Mouse (Mus musculus): Measurements from ENCODE around the gene Pla2g16.
A peak's percentile ranks its signal among the peaks of the same experiment; 100 is the strongest.

Gene Pla2g16

DNA sequence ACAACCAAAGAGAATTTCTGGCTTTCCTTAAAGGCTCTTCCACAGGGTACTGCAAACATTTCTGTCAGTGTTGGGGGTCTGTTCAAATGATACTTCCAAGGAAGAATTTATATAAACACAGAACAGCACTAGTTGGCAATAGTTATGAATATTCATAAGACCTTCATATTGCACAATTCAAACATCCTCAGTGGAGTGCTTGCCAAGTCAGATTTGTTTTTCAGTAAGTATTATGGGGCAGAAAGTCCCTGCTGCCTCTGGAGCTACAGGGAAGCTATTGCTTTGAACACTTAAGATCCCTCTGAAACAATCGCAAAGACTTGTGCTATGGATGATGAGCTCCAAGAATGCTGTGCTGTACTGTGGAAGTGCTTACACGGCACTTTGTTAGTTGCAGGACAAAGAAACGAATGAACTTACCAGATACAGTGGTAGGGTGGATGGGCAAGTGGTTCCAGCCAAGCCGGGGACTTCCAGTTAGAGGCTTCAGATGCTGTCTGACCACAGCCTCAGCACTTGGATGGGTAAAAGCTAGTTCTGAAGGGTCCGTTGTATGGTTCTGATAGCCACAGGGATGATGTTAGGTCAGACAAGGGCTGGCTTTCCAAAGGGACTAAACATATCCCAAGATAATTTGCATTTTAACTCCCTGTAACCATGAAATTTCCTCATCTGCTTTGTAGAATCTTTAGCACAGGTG, 59.1 kb downstream of the Pla2g16 start:
- DNase-seq = no peak

DNA sequence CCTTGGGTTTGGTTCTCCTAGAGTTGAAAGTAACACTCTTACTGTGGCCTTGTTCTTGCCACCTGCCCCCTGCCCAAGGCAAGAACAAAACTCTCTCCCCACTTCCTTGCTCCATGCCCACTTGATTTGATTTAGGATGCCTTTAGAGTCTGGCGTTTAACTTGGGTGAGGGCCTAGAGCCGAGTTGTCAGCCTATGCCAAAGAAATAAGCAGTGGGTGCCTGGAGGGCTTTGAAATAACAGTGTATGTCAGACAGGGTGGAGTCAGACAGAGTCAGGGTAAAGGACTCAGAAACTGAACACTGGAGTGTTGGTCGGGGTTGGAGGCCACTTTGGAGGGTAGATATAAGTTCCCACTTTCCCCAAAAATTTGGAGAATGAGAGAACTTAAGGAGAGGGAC, 59.8 kb downstream of the Pla2g16 start:
- DNase-seq = no peak

DNA sequence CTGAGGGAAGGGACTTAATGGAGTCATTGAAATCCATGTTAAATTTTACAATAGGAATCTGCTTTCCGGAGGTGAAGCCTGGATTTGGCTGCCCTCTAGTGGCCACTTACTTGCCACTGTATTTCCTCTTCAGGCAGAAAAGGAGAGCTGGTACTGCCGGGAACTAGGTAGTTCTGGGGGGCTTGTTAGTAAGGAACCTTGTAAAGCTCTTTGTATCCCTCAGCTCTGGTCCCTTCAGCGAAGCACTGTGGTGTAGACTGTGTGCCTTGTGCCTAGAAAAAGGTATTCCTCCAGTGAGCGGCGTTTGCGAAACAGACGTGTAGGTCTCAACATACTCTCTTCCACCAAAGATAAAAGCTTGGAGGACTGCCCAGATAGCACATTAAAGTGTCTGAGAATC, 60.4 kb downstream of the Pla2g16 start:
- DNase-seq = peak; percentile 55

DNA sequence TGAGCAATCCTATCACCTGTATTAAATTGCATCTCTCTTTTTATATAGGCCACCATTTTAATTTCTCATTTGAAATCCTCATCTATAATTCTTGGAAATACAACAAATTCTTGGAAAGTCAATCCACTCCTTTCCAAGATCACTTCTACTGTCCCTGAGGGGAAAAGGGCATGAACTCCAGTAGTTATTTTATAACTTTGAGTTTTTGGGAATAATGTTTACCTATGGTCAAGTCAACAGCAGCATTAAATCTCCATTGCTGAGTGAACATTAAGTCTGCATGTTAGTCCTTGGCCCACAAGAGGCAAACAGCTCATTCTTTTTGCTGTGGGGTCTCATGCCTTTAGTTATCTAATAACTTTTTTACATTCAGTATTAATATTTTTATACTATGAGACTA, 75.8 kb downstream of the Pla2g16 start:
- no peak for DNase-seq

DNA sequence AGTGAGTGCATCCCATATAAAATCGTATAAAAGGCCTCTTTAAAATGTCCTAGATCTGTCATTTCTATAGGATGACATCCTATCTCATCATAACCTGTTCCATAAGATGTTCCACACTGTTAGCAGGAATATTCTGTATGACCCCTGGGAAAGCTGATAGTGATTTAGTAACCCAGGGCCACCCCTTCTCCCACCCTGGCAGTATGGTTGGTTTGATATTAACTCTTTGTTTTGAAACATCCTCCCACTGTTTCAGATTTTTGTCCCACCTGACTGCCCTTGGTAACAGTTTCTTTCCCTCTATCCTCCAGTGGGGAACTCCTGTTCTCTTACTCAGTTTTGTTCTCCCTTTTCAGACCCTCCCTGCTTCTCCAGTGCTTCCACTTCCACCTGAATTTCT, 76.5 kb downstream of the Pla2g16 start:
- no peak for DNase-seq
